In the genomic region with DNA sequence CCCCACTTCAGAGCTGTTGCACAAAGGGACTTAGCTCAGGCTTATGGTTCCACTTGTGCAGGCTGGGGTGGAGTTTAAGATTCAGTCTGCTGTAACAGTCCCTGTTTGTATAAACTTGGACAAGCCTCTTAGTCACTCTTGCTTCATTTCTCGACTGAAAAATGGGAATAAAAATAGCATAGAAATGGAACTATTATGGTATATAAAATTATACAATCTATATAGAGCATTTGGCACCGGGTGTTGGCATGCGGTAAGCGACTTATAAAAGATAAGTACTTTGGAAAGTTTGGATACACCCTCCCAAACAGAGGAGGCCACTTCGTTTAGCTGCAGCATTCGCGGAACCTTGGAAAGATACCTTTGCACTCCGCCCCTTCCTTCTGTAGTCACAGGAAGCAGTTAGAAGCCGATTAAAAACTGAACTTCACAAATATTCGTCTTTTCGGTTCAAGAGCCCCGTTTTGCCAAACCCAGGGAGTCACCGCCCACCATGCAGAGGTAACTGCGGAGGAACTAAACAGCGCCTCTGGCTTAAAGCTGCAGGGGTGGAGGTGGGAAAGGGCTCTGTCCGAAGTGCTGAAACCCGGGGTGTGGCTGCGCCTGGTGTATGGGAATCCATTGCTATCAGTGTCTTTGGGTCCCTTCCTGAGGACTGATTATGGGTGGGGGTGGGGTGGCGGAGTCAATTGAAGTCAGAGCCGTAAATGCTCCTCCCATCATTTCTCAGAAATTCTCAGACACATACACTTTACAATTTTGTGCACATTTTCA, we compare ENCODE assay signal across 8 mouse cellular contexts. TPM values are rescaled to one million over a fixed set of nuclear protein-coding genes. Genes with fewer than 3 reads are reported as not detected.
DNase-seq lines count a peak whose midpoint lies in the region; ATAC-seq lines count a peak whose summit lies in the region.

No protein-coding gene starts in this region.

- peaks cover 9% of the 10 kb centered on the region for H3K27me3 ChIP-seq in kidney, embryonic 14.5 days (ENCODE audit: control insufficient read depth, insufficient read depth, low read length)
- peaks cover 10% of the 10 kb centered on the region; the same call in 1 of the 2 replicates for H3K27me3 ChIP-seq in midbrain, embryonic 14.5 days (ENCODE audit: control insufficient read depth, insufficient read depth, low read length)

- DNase-seq in kidney, adult 11 months = no peak
- peak; percentile 43 for DNase-seq in brain, adult 2 months (ENCODE audit: low read depth, low spot score)
- peak; percentile 18 to 35 for DNase-seq in frontal cortex, postnatal 36 days (ENCODE audit: low spot score in 2 of 2)
- peak; percentile 20 to 55 for DNase-seq in left cerebral cortex, postnatal 14 days (ENCODE audit: low spot score in 2 of 2)
- peak; percentile 44 for DNase-seq in midbrain, embryonic 14.5 days
- DNase-seq in testis, postnatal 14 days (ENCODE audit: low spot score) = peak; percentile 40
- no peak for DNase-seq in layer of hippocampus, adult 18-20 months (ENCODE audit: low spot score in 2 of 2)

- WGBS in kidney, embryonic 14.5 days = 8% methylated on average over 20 of the region's 20 CpGs
- WGBS in midbrain, embryonic 14.5 days = 7% methylated on average over 20 of the region's 20 CpGs

- no peak overlapping the region for H3K9ac ChIP-seq in kidney, embryonic 14.5 days (ENCODE audit: low read depth, low read length)
- H3K9ac ChIP-seq in midbrain, embryonic 14.5 days (replicated peaks; ENCODE audit: low read length) = 0 out of 2 replicates have a peak overlapping the region, but pooled peaks have one; percentile 16

- H3K4me3 ChIP-seq in kidney, embryonic 14.5 days (ENCODE audit: low read length) = no peak overlapping the region
- peak overlapping the region; percentile 22; the same call in 1 of the 2 replicates for H3K4me3 ChIP-seq in midbrain, embryonic 14.5 days (replicated peaks; ENCODE audit: low read depth, low read length)

- no peaks in the 10 kb centered on the region for H3K9me3 ChIP-seq in kidney, embryonic 14.5 days (ENCODE audit: control insufficient read depth, low read length)
- no peaks in the 10 kb centered on the region for H3K9me3 ChIP-seq in midbrain, embryonic 14.5 days (ENCODE audit: control insufficient read depth, low read length)

- ATAC-seq in kidney, embryonic 14.5 days (ENCODE audit: low FRiP score, low TSS enrichment) = peak; percentile 87; the same call in 1 of the 2 replicates
- ATAC-seq in midbrain, embryonic 14.5 days (ENCODE audit: low FRiP score, low TSS enrichment) = no peak

- intact Hi-C loops in left cerebral cortex, postnatal 14 days (cut with DNase I) = loop anchor here (5.0 kb wide), 1 partner anchor 55 kb away; no protein-coding TSS in a partner anchor

- H3K36me3 ChIP-seq in kidney, embryonic 14.5 days (ENCODE audit: control insufficient read depth, insufficient read depth, low read length) = no peaks in the 10 kb centered on the region
- no peaks in the 10 kb centered on the region for H3K36me3 ChIP-seq in midbrain, embryonic 14.5 days (ENCODE audit: control insufficient read depth, insufficient read depth, low read length)

- H3K4me2 ChIP-seq in kidney, embryonic 14.5 days (replicated peaks; ENCODE audit: low read depth, low read length) = no peak overlapping the region
- H3K4me2 ChIP-seq in midbrain, embryonic 14.5 days (ENCODE audit: low read length) = peak overlapping the region; percentile 48

- H3K4me1 ChIP-seq in kidney, embryonic 14.5 days (ENCODE audit: control insufficient read depth, insufficient read depth, low read length) = no peaks in the 10 kb centered on the region
- peaks cover 4% of the 10 kb centered on the region; the same call in 1 of the 2 replicates for H3K4me1 ChIP-seq in midbrain, embryonic 14.5 days (ENCODE audit: control insufficient read depth, insufficient read depth, low read length)

- H3K27ac ChIP-seq in kidney, embryonic 14.5 days (ENCODE audit: low read depth, low read length) = no peak overlapping the region
- no peak overlapping the region for H3K27ac ChIP-seq in midbrain, embryonic 14.5 days (replicated peaks; ENCODE audit: low read depth, low read length)

RNA-seq across cellular contexts. Expression of a gene that starts 1.2 kb away (rescaled TPM):
- polyA plus RNA-seq in kidney, embryonic 14.5 days (2014; fragmentation: Nextera tagmentation; extraction: Ambion mirVana) = not detected in 2 replicates
- 10 to 100 TPM in 1 of 2 experiments, 1 to 10 TPM in 1; 9.5 to 10.9 TPM for total RNA-seq in left cerebral cortex, postnatal 14 days (2021)
- 0.05 TPM in 2 replicates for polyA plus RNA-seq in midbrain, embryonic 14.5 days (2014; fragmentation: Nextera tagmentation; extraction: Ambion mirVana)
- total RNA-seq in layer of hippocampus, adult 18-20 months (2021) = 1 to 10 TPM; 1.5 to 1.7 TPM

RNA-seq across cellular contexts. Expression of a gene that starts 32.3 kb away (rescaled TPM):
- 69.2 and 78.3 TPM in 2 replicates for polyA plus RNA-seq in kidney, embryonic 14.5 days (2014; fragmentation: Nextera tagmentation; extraction: Ambion mirVana)
- 10 to 100 TPM; 27.3 to 28.8 TPM for total RNA-seq in left cerebral cortex, postnatal 14 days (2021)
- polyA plus RNA-seq in midbrain, embryonic 14.5 days (2014; fragmentation: Nextera tagmentation; extraction: Ambion mirVana) = 47.7 and 50.3 TPM in 2 replicates
- total RNA-seq in layer of hippocampus, adult 18-20 months (2021) = 10 to 100 TPM; 25.6 to 35.3 TPM

Comparison
In these comparisons a context has a peak if more than half of its experiments do, and no peak if none do; other contexts are left out.
1. DNase-seq: peak in brain, adult 2 months (single experiment), frontal cortex, postnatal 36 days (2 of 2), left cerebral cortex, postnatal 14 days (2 of 2), midbrain, embryonic 14.5 days (single experiment) and testis, postnatal 14 days (single experiment); none in kidney, adult 11 months (single experiment) and layer of hippocampus, adult 18-20 months (0 of 2).